Mouse (Mus musculus): ENCODE data around the gene Dlx5.

Dlx5 gene

DNA sequence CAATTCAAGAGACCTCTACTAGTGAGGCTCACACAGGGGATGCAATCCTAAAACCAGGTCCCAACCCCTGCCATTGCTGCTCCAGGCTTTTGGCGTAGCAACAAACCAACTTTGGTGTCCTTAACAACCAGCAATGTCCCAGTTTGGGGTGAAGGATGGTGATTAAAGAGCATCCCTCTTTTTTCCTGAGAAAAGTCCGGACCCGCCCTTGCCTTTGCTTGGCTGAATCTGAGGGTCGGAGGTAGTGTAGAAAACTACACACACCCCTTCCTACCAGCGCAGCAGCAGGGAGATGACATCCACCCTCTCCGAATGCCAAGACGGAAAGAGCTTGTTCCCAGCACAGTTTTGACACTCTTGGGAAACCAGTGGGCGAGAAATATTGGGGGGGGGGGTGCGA, 6.2 kb downstream of the Dlx5 start:
- no peak for DNase-seq

DNA sequence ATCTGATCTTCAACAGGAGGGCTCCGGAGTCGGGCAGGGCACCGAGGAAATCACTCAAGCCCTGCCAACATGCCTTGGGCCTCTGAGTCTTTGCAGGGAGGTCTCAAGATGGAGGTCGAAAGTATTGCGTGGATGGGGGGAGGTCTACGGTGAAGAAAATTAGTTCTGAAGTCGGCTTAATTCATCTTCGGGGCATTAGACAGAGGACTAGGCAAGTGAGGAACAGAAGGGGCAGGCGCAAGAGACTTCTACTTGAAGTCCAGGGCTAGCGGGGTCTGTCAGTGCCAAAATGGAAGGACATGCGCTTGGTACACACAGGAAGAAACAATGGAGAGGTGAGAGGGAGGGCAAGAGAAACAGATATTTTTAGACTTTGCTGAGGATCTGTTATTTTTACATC, 6.7 kb downstream of the Dlx5 start:
- DNase-seq: no peak

DNA sequence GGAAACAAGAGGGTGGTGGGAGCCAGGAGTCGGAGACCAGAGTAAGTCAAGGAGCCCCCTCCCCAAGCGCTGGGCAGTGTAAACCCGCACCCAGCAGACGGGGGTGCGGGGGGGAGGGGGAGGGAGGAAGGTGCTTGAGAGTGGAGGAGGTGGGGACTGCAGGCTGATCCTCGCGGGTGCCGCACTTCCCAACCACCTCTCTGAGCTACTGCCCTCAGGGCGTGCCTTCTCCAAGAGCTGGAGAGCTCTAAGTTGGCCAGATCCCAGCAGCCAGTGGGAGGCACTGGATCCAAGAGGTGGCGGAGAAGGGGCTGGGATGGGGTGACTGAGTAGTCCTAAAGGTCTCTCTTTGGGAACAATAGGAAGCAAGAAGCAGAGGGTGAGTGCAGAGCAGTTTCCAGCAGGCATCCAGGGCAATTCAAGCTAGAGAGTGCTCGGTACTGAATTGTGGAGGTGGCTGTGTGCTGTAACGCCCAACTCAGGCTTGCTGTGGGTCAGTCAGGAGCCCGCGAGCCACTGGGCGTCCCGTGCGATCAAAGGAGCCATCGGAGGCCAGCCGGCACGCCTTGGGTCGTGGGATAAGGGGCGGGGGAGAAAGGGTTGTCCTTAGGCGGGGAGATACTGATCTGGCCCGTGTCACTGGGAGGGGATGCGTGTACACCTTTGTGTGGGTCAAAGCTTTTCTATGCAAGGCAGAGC, 7.7 kb downstream of the Dlx5 start:
- DNase-seq: no peak

GRCm38 (mm10) chr6:6873476-6874072, 8.3 kb downstream of the Dlx5 start:
- DNase-seq: no peak

DNA sequence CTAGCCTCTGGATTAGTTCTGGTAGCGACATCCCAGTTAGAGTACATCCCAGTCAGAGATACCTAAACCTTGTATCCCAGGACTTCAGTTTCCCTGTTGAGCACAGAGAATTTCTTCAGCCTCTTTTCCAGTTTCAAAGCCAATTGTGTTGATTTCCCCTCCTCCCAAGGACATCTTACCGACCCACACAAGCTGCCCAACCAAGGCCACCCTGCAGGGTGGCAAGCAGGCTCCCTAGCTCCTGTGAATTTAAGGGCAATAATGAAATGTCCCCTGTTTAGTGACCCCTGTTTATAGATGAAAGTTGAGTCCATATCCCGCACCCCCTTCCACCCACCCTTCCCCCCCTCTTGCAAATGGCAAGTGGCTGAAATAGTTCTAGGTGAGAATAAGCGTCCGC, 9.0 kb downstream of the Dlx5 start:
- DNase-seq: no peak

- DNase-seq: no peak
These were observed 10.2 kb downstream of the Dlx5 start for GRCm38 (mm10) chr6:6871692-6872091.

DNA sequence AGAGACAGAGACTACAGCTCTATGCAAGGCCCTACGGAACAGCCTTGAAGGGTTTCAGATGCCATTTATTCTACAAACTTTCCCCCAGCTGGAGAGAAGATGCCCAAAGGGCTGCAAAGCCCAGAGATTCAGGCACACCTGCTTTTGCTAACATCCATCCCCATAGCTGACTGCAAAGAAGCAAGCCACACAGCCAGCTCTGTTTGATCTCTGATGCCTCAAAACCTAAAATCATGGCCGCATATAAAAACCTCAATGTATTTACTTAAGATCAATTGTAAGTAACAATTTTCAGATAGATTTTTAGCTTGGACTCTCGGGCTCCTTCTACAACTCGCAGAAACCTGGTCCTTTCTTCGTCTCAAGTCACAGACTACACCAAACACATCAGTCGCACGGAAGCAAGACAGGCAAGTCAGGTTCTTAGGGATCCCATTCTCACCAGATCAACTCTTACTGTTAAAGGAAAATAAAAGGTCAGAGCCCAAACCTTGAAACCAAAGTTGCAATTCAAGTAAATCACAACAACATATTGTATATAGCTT, 10.9 kb downstream of the Dlx5 start:
- DNase-seq: no peak

- DNase-seq: no peak
These were observed 11.7 kb downstream of the Dlx5 start for GRCm38 (mm10) chr6:6869961-6870800.

DNA sequence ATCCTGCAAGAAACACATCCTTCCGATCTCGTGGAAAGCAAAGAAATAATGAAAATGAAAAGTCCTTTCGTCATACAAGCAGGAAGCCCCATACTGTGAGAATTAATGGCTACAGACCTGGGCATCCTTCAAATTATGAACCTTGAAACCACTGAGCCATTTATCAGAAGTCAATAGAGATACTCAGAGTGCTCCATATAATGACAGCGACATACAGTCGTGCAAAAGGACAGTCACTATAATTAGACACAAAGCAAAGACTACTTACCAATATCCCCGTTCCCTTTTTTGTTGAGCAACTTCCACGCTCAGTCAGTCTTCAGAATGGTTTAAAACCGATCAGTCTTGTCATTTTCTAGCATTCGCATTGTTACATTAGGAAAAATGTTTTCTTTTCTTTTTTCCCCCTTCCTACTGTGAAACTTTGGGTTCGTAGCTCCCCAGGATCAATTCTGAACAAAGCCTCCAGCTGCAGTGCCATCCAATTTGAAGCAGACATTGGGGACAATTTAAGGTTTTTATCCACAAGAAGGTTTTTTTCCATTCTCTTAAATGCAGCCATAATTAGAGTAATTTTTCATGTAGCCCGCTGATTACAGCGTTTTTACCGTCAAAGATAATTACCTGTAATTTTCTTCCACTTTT, 12.7 kb downstream of the Dlx5 start:
- DNase-seq: no peak

DNA sequence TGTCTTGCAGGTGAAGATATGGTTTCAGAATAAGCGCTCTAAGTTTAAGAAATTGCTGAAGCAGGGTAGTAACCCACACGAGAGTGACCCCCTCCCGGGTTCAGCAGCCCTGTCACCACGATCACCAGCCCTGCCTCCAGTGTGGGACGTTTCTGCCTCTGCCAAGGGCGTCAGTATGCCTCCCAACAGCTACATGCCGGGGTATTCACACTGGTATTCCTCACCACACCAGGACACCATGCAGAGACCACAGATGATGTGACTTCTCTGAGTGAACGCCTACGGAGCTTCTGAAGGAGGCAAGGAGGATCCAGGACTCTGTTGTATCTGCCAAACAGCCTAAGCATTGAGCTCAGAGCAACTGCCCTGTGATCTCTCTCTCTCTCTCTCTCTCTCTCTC, 14.9 kb downstream of the Dlx5 start:
- no peak for DNase-seq

DNA sequence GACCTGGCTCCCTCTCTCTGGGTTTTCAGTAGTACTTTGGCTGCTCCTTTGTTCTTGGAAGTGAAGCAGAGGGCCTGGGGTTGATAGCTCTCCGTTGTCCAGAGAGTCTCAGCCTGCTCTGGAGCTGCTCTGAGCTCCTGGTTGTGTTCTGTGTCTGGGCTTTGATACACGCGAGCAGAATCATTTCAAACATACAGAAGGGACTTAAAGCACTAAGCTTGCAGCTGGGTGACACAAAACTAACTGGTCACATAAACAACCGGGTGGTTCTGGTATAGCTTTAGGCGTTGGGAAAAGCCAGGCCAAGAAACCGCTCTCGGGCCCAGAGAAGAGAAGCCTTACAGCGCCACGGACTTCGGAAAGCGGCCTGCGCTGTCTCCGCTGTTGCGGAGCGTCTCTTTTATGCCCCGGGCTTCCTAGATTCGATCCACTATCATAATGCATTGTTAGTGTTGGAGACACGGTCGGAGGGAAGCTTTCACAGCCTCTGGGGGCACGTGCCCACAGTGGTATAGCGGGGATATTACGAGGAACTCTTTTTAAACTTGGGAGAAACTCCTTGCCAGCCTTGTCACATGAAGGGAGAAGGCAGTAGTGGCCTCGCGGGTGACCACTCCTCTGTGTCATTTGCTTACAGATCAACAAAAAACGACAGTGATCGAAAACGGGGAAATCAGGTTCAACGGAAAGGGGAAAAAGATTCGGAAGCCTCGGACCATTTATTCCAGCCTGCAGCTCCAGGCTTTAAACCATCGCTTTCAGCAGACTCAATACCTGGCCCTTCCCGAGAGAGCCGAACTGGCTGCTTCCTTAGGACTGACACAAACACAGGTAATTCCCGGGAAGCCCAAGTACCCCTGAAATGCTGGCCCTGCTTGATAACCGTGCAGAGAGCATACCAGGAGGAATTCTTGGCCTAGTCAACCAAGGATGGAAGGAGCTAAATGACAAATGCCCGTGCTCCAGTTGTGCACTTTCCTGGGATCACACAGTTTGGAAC, 17.1 kb downstream of the Dlx5 start:
- no peak for DNase-seq

GRCm38 (mm10) chr6:6863955-6864354, 17.9 kb downstream of the Dlx5 start:
- DNase-seq: no peak

DNA sequence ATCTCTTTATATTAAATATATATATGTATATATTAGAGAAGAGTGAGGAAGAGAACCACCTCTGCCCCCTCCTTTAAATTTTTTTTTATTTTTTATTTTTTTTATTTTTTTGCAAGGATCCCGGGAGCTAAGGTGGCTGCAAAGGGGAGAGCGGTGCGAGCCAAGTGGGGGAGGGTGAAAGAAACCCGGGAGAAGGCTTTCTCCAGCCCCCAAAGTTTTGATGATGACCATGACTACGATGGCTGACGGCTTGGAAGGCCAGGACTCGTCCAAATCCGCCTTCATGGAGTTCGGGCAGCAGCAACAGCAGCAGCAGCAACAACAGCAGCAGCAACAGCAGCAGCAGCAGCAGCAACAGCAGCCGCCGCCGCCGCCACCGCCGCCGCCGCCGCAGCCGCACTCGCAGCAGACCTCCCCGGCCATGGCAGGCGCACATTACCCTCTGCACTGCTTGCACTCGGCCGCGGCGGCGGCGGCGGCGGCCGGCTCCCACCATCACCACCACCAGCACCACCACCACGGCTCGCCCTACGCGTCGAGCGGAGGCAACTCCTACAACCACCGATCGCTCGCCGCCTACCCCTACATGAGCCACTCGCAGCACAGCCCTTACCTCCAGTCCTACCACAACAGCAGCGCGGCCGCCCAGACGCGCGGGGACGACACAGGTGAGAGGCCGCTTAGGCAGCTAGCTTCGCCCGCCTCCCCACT, 18.6 kb downstream of the Dlx5 start, which contains the start of gene Dlx6:
Gene Dlx6, plus strand, starts transcription at position 175 of the 711 bp plus-strand sequence.
- DNase-seq: no peak

DNA sequence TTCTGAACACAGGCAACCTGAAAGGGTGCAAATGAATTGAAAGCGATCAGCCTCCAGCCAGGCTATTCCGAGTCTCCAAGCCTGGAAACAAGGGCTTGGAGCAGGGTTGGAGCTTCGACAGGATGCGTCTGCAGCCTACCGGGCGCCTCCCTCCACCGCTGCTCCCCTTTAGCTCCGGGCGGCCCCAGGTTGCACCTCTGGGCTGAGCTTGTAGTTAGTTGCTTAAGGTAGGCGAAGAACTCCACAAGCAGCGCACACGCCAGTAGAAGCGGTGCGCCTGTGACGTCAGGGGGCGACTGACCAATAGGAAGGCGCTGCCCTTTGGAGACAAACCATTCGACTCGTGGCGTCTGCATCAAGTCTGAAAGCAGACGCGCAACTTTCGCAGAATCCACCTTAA, 19.3 kb downstream of the Dlx5 start:
- peak; percentile 67 for DNase-seq

- DNase-seq: no peak
These were observed 20.0 kb downstream of the Dlx5 start for GRCm38 (mm10) chr6:6861798-6862428.

GRCm38 (mm10) chr6:6861086-6861797, 20.6 kb downstream of the Dlx5 start:
- DNase-seq: no peak

GRCm38 (mm10) chr6:6860411-6861085, 21.3 kb downstream of the Dlx5 start:
- no peak for DNase-seq

DNA sequence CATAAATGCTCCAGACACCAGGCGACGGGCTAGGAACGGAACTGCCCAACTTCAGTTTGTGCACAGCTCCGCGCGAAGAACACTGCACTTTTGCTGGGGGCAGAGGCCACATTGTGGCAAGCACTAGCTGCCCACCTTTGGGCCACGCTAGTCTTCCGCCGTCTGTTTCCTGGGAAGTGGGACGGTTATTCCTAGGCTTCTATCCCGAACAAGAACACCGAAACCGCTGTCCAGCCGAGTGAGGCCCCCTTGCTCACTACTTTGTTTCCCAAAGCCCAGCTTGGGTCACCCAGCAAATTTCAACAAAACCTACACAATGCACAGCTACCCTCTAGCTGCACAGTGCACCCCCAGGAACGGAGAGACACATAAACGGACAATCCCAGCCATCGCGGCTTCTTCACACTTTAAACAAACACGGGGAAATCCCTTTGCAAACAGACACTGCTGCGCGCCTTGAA, 21.9 kb downstream of the Dlx5 start:
- no peak for DNase-seq

Data from right cerebral cortex, adult 18-20 months (tissue).